In the genomic region with DNA sequence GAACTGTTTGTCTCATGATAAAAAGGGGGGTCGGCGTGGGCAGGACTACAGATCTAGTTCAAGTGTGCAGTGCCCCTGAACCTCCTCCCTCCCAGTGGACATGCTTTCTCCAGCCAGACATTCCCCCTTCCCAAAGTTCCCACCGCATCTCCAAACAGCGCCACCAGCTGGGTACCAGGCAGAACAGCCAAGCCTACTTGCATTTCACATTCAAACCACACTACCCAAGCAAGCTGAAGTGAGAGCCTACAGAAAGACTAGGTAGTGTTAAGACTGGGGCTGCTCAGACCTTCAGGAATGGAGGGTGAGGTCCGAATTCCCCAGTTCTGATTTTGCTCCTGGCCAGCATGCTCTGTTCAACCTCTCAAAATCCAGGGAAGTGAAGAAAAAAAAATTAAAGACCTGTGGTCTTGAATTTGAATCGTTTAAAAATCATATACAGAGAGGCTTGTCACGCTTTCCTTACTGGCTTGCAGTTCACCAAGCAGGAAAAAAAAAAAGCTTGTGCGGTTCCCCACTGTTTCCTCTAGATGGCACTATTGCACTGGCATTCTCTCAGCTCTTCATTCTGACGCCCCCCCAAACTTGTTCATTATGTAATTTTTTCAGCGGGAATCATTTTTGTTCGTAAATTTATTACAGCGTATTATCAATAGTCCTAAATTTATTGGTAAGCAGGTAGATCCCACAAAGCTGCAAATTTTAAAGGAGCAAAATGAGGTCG, we compare ENCODE assay signal across 8 mouse cellular contexts.
DNase-seq lines count a peak whose midpoint lies in the region; ATAC-seq and TF ChIP-seq lines count a peak whose summit lies in the region.

No protein-coding gene starts in this region.

- H3K4me3 ChIP-seq in lung, embryonic 14.5 days (ENCODE audit: low read depth, low read length) = no peak overlapping the region
- H3K4me3 ChIP-seq in forebrain, embryonic 15.5 days = peak overlapping the region; percentile 32
- H3K4me3 ChIP-seq in intestine, embryonic 16.5 days (ENCODE audit: low read length) = no peak overlapping the region

- no peak overlapping the region for H3K9ac ChIP-seq in lung, embryonic 14.5 days
- peak overlapping the region; percentile 22; the same call in 1 of the 2 replicates for H3K9ac ChIP-seq in forebrain, embryonic 15.5 days (replicated peaks)
- H3K9ac ChIP-seq in intestine, embryonic 16.5 days (ENCODE audit: low read depth, low read length) = no peak overlapping the region

- H3K36me3 ChIP-seq in lung, embryonic 14.5 days (ENCODE audit: insufficient read depth) = no peaks in the 10 kb centered on the region
- H3K36me3 ChIP-seq in forebrain, embryonic 15.5 days = no peaks in the 10 kb centered on the region
- H3K36me3 ChIP-seq in intestine, embryonic 16.5 days (ENCODE audit: control insufficient read depth, insufficient read depth, low read length) = no peaks in the 10 kb centered on the region

- H3K27me3 ChIP-seq in lung, embryonic 14.5 days (ENCODE audit: insufficient read depth, low read length) = no peaks in the 10 kb centered on the region
- no peaks in the 10 kb centered on the region for H3K27me3 ChIP-seq in forebrain, embryonic 15.5 days
- no peaks in the 10 kb centered on the region for H3K27me3 ChIP-seq in intestine, embryonic 16.5 days (replicated peaks; ENCODE audit: control insufficient read depth, insufficient read depth, low read length)

- peaks cover 12% of the 10 kb centered on the region; the same call in 1 of the 2 replicates for H3K4me1 ChIP-seq in lung, embryonic 14.5 days (ENCODE audit: insufficient read depth)
- H3K4me1 ChIP-seq in forebrain, embryonic 15.5 days = peaks cover 28% of the 10 kb centered on the region
- 0 out of 2 replicates have a peak, but pooled peaks cover 8% of the 10 kb centered on the region for H3K4me1 ChIP-seq in intestine, embryonic 16.5 days (ENCODE audit: control insufficient read depth, insufficient read depth, low read length)

- H3K27ac ChIP-seq in lung, embryonic 14.5 days (ENCODE audit: low read depth) = no peak overlapping the region
- no peak overlapping the region for H3K27ac ChIP-seq in forebrain, embryonic 15.5 days (replicated peaks)
- H3K27ac ChIP-seq in intestine, embryonic 16.5 days (ENCODE audit: low read length) = no peak overlapping the region

- peak; percentile 21; the same call in 1 of the 2 replicates for ATAC-seq in lung, embryonic 14.5 days (ENCODE audit: insufficient read depth)
- ATAC-seq in forebrain, embryonic 15.5 days (replicated peaks) = peak; percentile 51
- no peak for ATAC-seq in intestine, embryonic 16.5 days
- peak; percentile 67; the same call in 1 of the 2 replicates for ATAC-seq in megakaryocyte, adult 5-6 weeks (ENCODE audit: poor library complexity, severe bottlenecking)

- H3K4me2 ChIP-seq in lung, embryonic 14.5 days = peak overlapping the region; percentile 44
- peak overlapping the region; percentile 45 for H3K4me2 ChIP-seq in forebrain, embryonic 15.5 days (replicated peaks)
- peak overlapping the region; percentile 34 for H3K4me2 ChIP-seq in intestine, embryonic 16.5 days (ENCODE audit: low read depth, low read length)

- TF ChIP-seq CTCF in lung, embryonic 14.5 days (IDR thresholded peaks at IDR 0.05; ENCODE audit: low read depth) = peak; percentile 74

- 20% methylated on average over 13 of the region's 13 CpGs for WGBS in lung, embryonic 14.5 days
- WGBS in forebrain, embryonic 15.5 days = 20% methylated on average over 13 of the region's 13 CpGs
- 22% methylated on average over 13 of the region's 13 CpGs for WGBS in intestine, embryonic 16.5 days

- H3K9me3 ChIP-seq in lung, embryonic 14.5 days (ENCODE audit: low read depth, low read length) = no peaks in the 10 kb centered on the region
- no peaks in the 10 kb centered on the region for H3K9me3 ChIP-seq in forebrain, embryonic 15.5 days
- H3K9me3 ChIP-seq in intestine, embryonic 16.5 days (ENCODE audit: control insufficient read depth, low read length) = no peaks in the 10 kb centered on the region

- peak; percentile 90 for DNase-seq in lung, embryonic 14.5 days
- no peak for DNase-seq in lung, postnatal 25 days (ENCODE audit: low spot score)
- peak; percentile 38 for DNase-seq in c-Kit-positive CD71-negative TER-119-negative erythroid progenitor cells, embryonic 14.5 days (ENCODE audit: low read depth)
- peak; percentile 33 for DNase-seq in right cerebral cortex, postnatal 4 days
- DNase-seq in gastrocnemius, postnatal 25 days = no peak

Comparison
In these comparisons a context has a peak if more than half of its experiments do, and no peak if none do; other contexts are left out.
1. DNase-seq: peak in lung, embryonic 14.5 days (single experiment), c-Kit-positive CD71-negative TER-119-negative erythroid progenitor cells, embryonic 14.5 days (single experiment) and right cerebral cortex, postnatal 4 days (single experiment); none in lung, postnatal 25 days (single experiment) and gastrocnemius, postnatal 25 days (single experiment).
2. Peak in every context shown above with its lines, with median percentiles within 50 percentile points of each other: H3K4me2 ChIP-seq.